Mouse (Mus musculus) megakaryocyte, adult 5-6 weeks (primary cell): ENCODE measurements around the gene Tmem150b. TPM values are rescaled to one million over a fixed set of nuclear protein-coding genes. Genes with fewer than 3 reads are reported as not detected.

ENCODE experiments used
- ATAC-seq: 2 replicates; pipeline ENCODE4 v1.8.0; 2016; ENCODE audit warnings: mild to moderate bottlenecking, inconsistent platforms; ENCODE audit not compliant: poor library complexity, severe bottlenecking
- total RNA-seq, 2 experiments: library from RNA; stranded (forward) in 1 of 2; stranded (reverse) in 1 of 2; fragments of 153-499, 151-499 nt in 1 of 2; fragments of 221-1000, 200-1000 nt in 1 of 2; gene quantifications; 2 replicates each; pipeline versions ENCODE4 v1.2.3 to v1.2.4; 2015 to 2017

Tmem150b gene
- total RNA-seq, 2 experiments from 2014 or later, result 11.4 to 18.0 TPM

- no peak; the same call in 1 of the 2 replicates for ATAC-seq
These were observed 7.9 kb upstream of the Tmem150b start for GRCm38 (mm10) chr7:4732968-4733392.

GRCm38 (mm10) chr7:4731090-4731489 is 6.0 kb upstream of the Tmem150b start:
- ATAC-seq, result 0 out of 2 replicates have a peak, but pooled peaks have one; percentile 30

GRCm38 (mm10) chr7:4724359-4724758 is 690 bp downstream of the Tmem150b start:
- peak; percentile 82 for ATAC-seq

GRCm38 (mm10) chr7:4723508-4723907 is 1.5 kb downstream of the Tmem150b start:
- ATAC-seq, result peak; percentile 66

- no peak for ATAC-seq
These were observed 5.8 kb downstream of the Tmem150b start for GRCm38 (mm10) chr7:4719276-4719675.

GRCm38 (mm10) chr7:4716955-4717354 is 8.1 kb downstream of the Tmem150b start:
- ATAC-seq, result no peak

GRCm38 (mm10) chr7:4712594-4712993 is 12.5 kb downstream of the Tmem150b start:
- ATAC-seq, result no peak

GRCm38 (mm10) chr7:4705098-4705497 is 20.0 kb downstream of the Tmem150b start:
- ATAC-seq, result peak; percentile 47; the same call in 1 of the 2 replicates

GRCm38 (mm10) chr7:4703195-4703594 is 21.9 kb downstream of the Tmem150b start:
- no peak for ATAC-seq

GRCm38 (mm10) chr7:4702334-4702733 is 22.7 kb downstream of the Tmem150b start:
- no peak for ATAC-seq

- ATAC-seq, result no peak
These were observed 32.0 kb downstream of the Tmem150b start for GRCm38 (mm10) chr7:4693004-4693403.

- no peak for ATAC-seq
These were observed 33.9 kb downstream of the Tmem150b start for GRCm38 (mm10) chr7:4690951-4691653.

GRCm38 (mm10) chr7:4690387-4690786 is 34.7 kb downstream of the Tmem150b start, which contains the start of gene Brsk1:
Brsk1 (plus strand) TSS chr7:4690604.
- ATAC-seq, result no peak

- peak; percentile 94 for ATAC-seq
These were observed 40.2 kb downstream of the Tmem150b start, which contains the start of gene Hspbp1 for GRCm38 (mm10) chr7:4684632-4685417. Hspbp1 (minus strand) TSS chr7:4685068.

- ATAC-seq, result no peak
These were observed 40.8 kb downstream of the Tmem150b start for GRCm38 (mm10) chr7:4684203-4684602.

GRCm38 (mm10) chr7:4683307-4683706 is 41.7 kb downstream of the Tmem150b start:
- no peak for ATAC-seq

- no peak for ATAC-seq
These were observed 49.8 kb downstream of the Tmem150b start for GRCm38 (mm10) chr7:4675200-4675599.

GRCm38 (mm10) chr7:4674114-4674731 is 50.8 kb downstream of the Tmem150b start:
- ATAC-seq, result no peak

GRCm38 (mm10) chr7:4671956-4672355 is 53.1 kb downstream of the Tmem150b start:
- ATAC-seq, result no peak

GRCm38 (mm10) chr7:4670655-4671255 is 54.3 kb downstream of the Tmem150b start:
- no peak for ATAC-seq

- no peak for ATAC-seq
These were observed 55.9 kb downstream of the Tmem150b start for GRCm38 (mm10) chr7:4669156-4669555.
